Mouse (Mus musculus): ENCODE data around the gene Coro7. TPM values are rescaled to one million over a fixed set of nuclear protein-coding genes. Genes with fewer than 3 reads are reported as not detected.

Coro7 gene
- polyA plus RNA-seq, 1 experiment from 2014 or later = 27.2 TPM

DNA sequence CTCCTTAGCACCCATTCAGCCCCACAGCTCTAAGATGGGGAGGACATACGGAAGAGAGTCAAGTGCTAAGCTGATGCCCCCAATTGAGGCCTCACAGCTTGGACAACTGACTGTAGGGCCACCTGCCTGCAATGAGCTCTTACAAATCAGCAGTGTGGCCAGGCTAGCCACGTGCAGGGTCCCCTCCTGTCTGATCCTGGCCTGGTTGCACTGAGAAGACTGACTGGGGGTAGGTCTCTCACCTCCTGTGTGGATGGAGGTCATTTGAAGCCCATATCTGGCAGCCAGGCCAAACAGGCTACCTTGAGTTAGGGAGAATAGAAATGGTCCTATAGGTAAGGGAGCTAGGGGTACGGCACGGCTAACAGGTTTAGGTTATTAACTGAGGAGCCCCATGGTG lies 33.7 kb downstream of the Coro7 start:
- Histone ChIP-seq H3K4me1 (replicated peaks; ENCODE audit: control insufficient read depth, insufficient read depth, low read length) (peaks cover 25% of the 10 kb centered on the region), H3K4me2 (replicated peaks) (no peak overlapping the region), H3K36me3 (replicated peaks; ENCODE audit: control insufficient read depth, insufficient read depth) (peaks cover 16% of the 10 kb centered on the region; the same call in 1 of the 2 replicates), H3K9ac (no peak overlapping the region), H3K27me3 (ENCODE audit: control insufficient read depth, insufficient read depth, low read length) (no peaks in the 10 kb centered on the region), H3K4me3 (replicated peaks; ENCODE audit: low read length) (no peak overlapping the region), H3K27ac (no peak overlapping the region), H3K9me3 (ENCODE audit: control insufficient read depth, low read length) (no peaks in the 10 kb centered on the region)
- WGBS = 75% methylated on average over 4 of the region's 4 CpGs
- DNase-seq (ENCODE audit: low spot score) (no peak), ATAC-seq (ENCODE audit: low FRiP score) (no peak)

GRCm38 (mm10) chr16:4643670-4644419 lies 35.7 kb downstream of the Coro7 start:
- no peaks in the 10 kb centered on the region for H3K9me3 ChIP-seq (ENCODE audit: control insufficient read depth, low read length)
- 54% methylated on average over 11 of the region's 11 CpGs for WGBS
- H3K27ac ChIP-seq = peak overlapping the region; percentile 24; the same call in 1 of the 2 replicates
- DNase-seq (ENCODE audit: low spot score) = peak; percentile 67
- no peaks in the 10 kb centered on the region for H3K27me3 ChIP-seq (ENCODE audit: control insufficient read depth, insufficient read depth, low read length)
- peak; percentile 57; the same call in 1 of the 2 replicates for ATAC-seq (ENCODE audit: low FRiP score)
- 0 out of 2 replicates have a peak overlapping the region, but pooled peaks have one; percentile 9 for H3K4me2 ChIP-seq (replicated peaks)
- no peak overlapping the region for H3K4me3 ChIP-seq (replicated peaks; ENCODE audit: low read length)
- no peak overlapping the region for H3K9ac ChIP-seq
- H3K4me1 ChIP-seq (replicated peaks; ENCODE audit: control insufficient read depth, insufficient read depth, low read length) = peaks cover 39% of the 10 kb centered on the region
- H3K36me3 ChIP-seq (replicated peaks; ENCODE audit: control insufficient read depth, insufficient read depth) = 0 out of 2 replicates have a peak, but pooled peaks cover 7% of the 10 kb centered on the region

DNA sequence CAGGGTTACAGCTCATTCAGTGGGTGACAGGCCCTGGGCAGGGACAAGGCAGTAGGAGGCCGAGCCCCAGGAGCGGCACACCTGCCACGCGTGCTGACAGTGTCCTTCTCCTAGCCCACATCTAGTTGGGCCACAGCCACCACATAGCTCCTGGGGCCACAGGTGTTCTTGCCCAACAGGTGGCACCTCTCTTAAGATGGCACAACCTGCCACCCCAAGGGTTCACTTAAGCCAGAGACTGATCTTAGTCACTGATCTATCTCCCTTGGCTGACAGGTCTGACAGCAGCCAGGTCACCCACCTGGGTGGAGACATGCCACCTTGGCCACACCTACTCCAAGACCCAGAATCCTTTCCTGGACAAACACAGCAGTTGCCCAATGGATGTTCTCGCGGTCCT lies 36.6 kb downstream of the Coro7 start:
- Histone ChIP-seq H3K27me3 (ENCODE audit: control insufficient read depth, insufficient read depth, low read length) (no peaks in the 10 kb centered on the region), H3K36me3 (replicated peaks; ENCODE audit: control insufficient read depth, insufficient read depth) (no peaks in the 10 kb centered on the region), H3K9ac (no peak overlapping the region), H3K4me1 (replicated peaks; ENCODE audit: control insufficient read depth, insufficient read depth, low read length) (peaks cover 39% of the 10 kb centered on the region), H3K4me3 (replicated peaks; ENCODE audit: low read length) (no peak overlapping the region), H3K4me2 (replicated peaks) (peak overlapping the region; percentile 73), H3K9me3 (ENCODE audit: control insufficient read depth, low read length) (no peaks in the 10 kb centered on the region), H3K27ac (peak overlapping the region; percentile 16; the same call in 1 of the 2 replicates)
- ATAC-seq (ENCODE audit: low FRiP score) (no peak), DNase-seq (ENCODE audit: low spot score) (no peak)
- WGBS = 78% methylated on average over 6 of the region's 6 CpGs

DNA sequence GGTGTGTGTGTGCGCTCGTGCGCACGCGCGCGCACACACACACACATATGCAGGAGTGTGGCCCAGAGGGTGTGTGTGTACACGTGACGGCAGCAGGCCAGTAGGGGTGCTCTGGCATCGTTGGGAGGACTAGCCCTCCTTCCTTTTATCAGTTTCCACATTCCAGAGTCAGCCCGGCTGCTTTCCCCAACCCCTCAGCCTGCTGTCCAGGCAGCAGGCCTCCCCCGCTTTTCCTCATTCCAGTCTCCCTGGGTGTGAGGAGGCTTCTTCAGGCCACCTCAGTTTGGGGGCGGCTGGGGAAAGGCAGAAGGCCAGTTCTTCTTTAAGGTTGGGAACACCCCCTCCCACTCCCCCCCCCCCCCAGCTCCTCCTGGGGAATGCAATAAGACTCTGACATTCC lies 37.4 kb downstream of the Coro7 start:
- Histone ChIP-seq H3K36me3 (replicated peaks; ENCODE audit: control insufficient read depth, insufficient read depth) (0 out of 2 replicates have a peak, but pooled peaks cover 5% of the 10 kb centered on the region), H3K4me3 (replicated peaks; ENCODE audit: low read length) (no peak overlapping the region), H3K27me3 (ENCODE audit: control insufficient read depth, insufficient read depth, low read length) (no peaks in the 10 kb centered on the region), H3K27ac (0 out of 2 replicates have a peak overlapping the region, but pooled peaks have one; percentile 16), H3K9me3 (ENCODE audit: control insufficient read depth, low read length) (no peaks in the 10 kb centered on the region), H3K4me2 (replicated peaks) (peak overlapping the region; percentile 73), H3K9ac (no peak overlapping the region), H3K4me1 (replicated peaks; ENCODE audit: control insufficient read depth, insufficient read depth, low read length) (peaks cover 39% of the 10 kb centered on the region)
- DNase-seq (ENCODE audit: low spot score) (no peak), ATAC-seq (ENCODE audit: low FRiP score) (no peak)
- 37% methylated on average over 13 of the region's 13 CpGs for WGBS

DNA sequence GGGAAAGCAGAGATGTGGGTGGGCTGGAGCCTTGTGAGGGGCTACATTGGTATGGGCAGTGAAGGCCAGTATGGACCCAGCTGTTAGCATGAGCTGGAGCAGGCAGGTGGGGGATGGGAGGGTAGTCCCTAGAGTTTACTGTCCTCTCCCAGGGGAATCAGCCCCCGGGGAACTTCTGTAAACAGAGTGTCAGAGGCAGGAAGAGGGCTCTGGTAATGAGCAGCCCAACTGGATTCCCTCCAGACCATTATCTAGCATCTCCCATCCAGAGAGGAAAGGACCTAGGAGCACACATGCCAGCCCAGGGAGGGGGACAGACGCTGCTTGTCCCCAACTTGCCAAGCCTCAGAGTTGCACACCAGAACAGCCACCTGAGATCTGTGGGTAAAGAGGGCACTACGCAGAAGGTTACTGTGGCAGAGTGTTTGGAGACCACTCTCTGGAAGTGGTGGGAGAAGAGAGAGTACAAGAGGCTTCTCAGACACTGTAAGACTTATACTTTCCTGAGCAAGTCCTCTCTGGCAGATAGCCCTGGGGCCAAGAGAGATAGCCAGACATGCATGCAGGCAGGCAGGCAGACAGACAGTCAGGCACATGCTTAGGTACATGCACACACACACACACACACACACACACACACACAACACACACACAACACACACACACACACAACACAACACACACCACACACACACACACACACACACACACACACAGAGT lies 38.3 kb downstream of the Coro7 start:
- H3K4me1 ChIP-seq (replicated peaks; ENCODE audit: control insufficient read depth, insufficient read depth, low read length) = peaks cover 39% of the 10 kb centered on the region
- no peaks in the 10 kb centered on the region for H3K9me3 ChIP-seq (ENCODE audit: control insufficient read depth, low read length)
- H3K27me3 ChIP-seq (ENCODE audit: control insufficient read depth, insufficient read depth, low read length) = no peaks in the 10 kb centered on the region
- H3K4me3 ChIP-seq (replicated peaks; ENCODE audit: low read length) = peak overlapping the region; percentile 35; the same call in 1 of the 2 replicates
- 52% methylated on average over 3 of the region's 3 CpGs for WGBS
- 0 out of 2 replicates have a peak, but pooled peaks cover 5% of the 10 kb centered on the region for H3K36me3 ChIP-seq (replicated peaks; ENCODE audit: control insufficient read depth, insufficient read depth)
- H3K27ac ChIP-seq = no peak overlapping the region
- ATAC-seq (ENCODE audit: low FRiP score) (no peak), DNase-seq (ENCODE audit: low spot score) (no peak)
- 0 out of 2 replicates have a peak overlapping the region, but pooled peaks have one; percentile 0 for H3K9ac ChIP-seq
- H3K4me2 ChIP-seq (replicated peaks) = peak overlapping the region; percentile 73

DNA sequence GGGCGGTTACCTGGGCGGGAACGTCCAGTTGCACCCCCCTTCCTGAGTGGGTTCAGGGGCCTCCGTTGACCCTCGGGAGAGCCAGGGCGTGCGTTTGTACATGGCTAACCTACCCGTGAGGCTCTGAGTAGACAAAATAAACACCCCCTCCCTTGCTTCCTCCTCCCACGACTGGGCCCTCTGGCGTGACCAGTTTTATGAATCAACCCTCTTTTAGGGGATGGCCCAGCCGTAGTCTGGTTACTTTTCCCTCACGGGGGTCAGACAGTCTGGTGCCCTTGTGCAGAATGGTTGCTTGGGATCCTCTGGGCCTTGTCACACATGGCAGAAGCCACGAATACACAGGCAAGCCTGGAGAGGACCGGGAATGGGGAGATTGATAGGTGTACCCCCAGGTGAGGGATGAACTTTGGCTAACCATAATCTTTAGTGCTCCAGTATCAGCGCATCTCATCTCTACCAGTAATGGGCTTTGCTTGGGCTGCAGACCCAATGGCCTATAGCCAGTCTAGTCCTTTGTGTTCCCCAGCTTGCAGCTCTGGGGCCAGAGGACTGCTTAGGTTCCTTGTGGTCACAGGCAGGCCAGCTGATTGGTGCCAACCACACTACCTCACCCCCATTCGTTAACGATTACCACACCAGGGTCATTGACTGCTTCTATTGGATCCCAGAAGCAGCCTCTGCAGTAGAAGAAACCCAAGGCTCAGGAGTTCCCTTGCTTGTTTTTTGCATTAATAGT lies 39.1 kb downstream of the Coro7 start:
- Histone ChIP-seq H3K36me3 (replicated peaks; ENCODE audit: control insufficient read depth, insufficient read depth) (0 out of 2 replicates have a peak, but pooled peaks cover 5% of the 10 kb centered on the region), H3K4me2 (replicated peaks) (peak overlapping the region; percentile 73), H3K4me3 (replicated peaks; ENCODE audit: low read length) (peak overlapping the region; percentile 35), H3K9ac (peak overlapping the region; percentile 59), H3K27ac (0 out of 2 replicates have a peak overlapping the region, but pooled peaks have one; percentile 15), H3K4me1 (replicated peaks; ENCODE audit: control insufficient read depth, insufficient read depth, low read length) (peaks cover 39% of the 10 kb centered on the region), H3K27me3 (ENCODE audit: control insufficient read depth, insufficient read depth, low read length) (no peaks in the 10 kb centered on the region), H3K9me3 (ENCODE audit: control insufficient read depth, low read length) (no peaks in the 10 kb centered on the region)
- ATAC-seq (ENCODE audit: low FRiP score) = peak; percentile 12; the same call in 1 of the 2 replicates
- WGBS = 9% methylated on average over 17 of the region's 17 CpGs
- no peak for DNase-seq (ENCODE audit: low spot score)

DNA sequence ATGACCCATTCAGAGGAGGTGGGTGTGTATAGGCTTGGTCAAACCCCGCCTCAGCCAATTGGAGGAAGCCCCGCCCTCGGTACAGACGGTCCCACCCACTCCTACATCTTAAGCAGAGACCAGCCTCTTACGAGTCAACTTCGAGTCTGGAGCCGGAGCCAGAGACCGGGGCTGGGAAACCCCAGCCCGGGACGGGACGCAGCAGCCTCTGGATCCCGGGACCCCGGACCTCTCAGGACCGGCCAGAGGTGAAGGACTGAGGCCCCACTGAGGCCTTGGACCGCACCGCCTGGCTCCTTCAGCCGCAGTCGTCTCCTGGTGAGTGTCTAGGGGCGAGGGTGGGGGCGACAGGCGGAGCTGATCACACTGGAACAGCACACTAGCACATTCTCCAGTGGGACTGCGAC lies 39.7 kb downstream of the Coro7 start, which contains the start of the genes Vasn and Dnaja3:
TSS of gene Vasn (plus strand) at position 111 of the 407 bp plus-strand sequence.
TSS of gene Dnaja3 (plus strand) at position 159 of the 407 bp plus-strand sequence.
- H3K4me3 ChIP-seq (replicated peaks; ENCODE audit: low read length) = peak within 1 kb of the TSS; percentile 35
- 3% methylated on average over 22 of the region's 22 CpGs for WGBS
- H3K27ac ChIP-seq = 0 out of 2 replicates have a peak within 1 kb of the TSS, but pooled peaks have one; percentile 15
- 0 out of 2 replicates have a peak, but pooled peaks cover 5% of the 10 kb centered on the region for H3K36me3 ChIP-seq (replicated peaks; ENCODE audit: control insufficient read depth, insufficient read depth)
- ATAC-seq (ENCODE audit: low FRiP score) (peak; percentile 89), DNase-seq (ENCODE audit: low spot score) (peak; percentile 65)
- no peaks in the 10 kb centered on the region for H3K27me3 ChIP-seq (ENCODE audit: control insufficient read depth, insufficient read depth, low read length)
- H3K4me2 ChIP-seq (replicated peaks) = peak within 1 kb of the TSS; percentile 73
- H3K4me1 ChIP-seq (replicated peaks; ENCODE audit: control insufficient read depth, insufficient read depth, low read length) = peaks cover 39% of the 10 kb centered on the region
- no peaks in the 10 kb centered on the region for H3K9me3 ChIP-seq (ENCODE audit: control insufficient read depth, low read length)
- peak within 1 kb of the TSS; percentile 59 for H3K9ac ChIP-seq

GRCm38 (mm10) chr16:4638891-4639390 lies 40.6 kb downstream of the Coro7 start:
- Histone ChIP-seq H3K36me3 (replicated peaks; ENCODE audit: control insufficient read depth, insufficient read depth) (peaks cover 13% of the 10 kb centered on the region; the same call in 1 of the 2 replicates), H3K4me3 (replicated peaks; ENCODE audit: low read length) (no peak overlapping the region), H3K9me3 (ENCODE audit: control insufficient read depth, low read length) (no peaks in the 10 kb centered on the region), H3K27ac (no peak overlapping the region), H3K9ac (no peak overlapping the region), H3K4me2 (replicated peaks) (no peak overlapping the region), H3K4me1 (replicated peaks; ENCODE audit: control insufficient read depth, insufficient read depth, low read length) (peaks cover 31% of the 10 kb centered on the region), H3K27me3 (ENCODE audit: control insufficient read depth, insufficient read depth, low read length) (no peaks in the 10 kb centered on the region)
- ATAC-seq (ENCODE audit: low FRiP score) (no peak), DNase-seq (ENCODE audit: low spot score) (no peak)
- 87% methylated on average over 3 of the region's 3 CpGs for WGBS
